Mouse (Mus musculus) left cerebral cortex, adult 18-20 months (tissue): ENCODE data around the gene Gm11172. TPM values are rescaled to one million over a fixed set of nuclear protein-coding genes. Genes with fewer than 3 reads are reported as not detected.
"Not testable (repeated sequence)": the region's sequence is repeated elsewhere in the genome, so short reads cannot be mapped to it uniquely, and the experiment has no call there.

Experiments
- DNase-seq, 2 experiments: peaks; one replicate each; pipeline ENCODE4 v3.0.0; 2021 to 2022; ENCODE audit warnings: low spot score in 2 of 2, mixed read lengths in 1 of 2
- total RNA-seq, 2 experiments: library from RNA; stranded (reverse); gene quantifications; 2 replicates each; pipeline ENCODE4 v1.2.3; 2021

Gm11172 gene
- total RNA-seq, 2 experiments from 2014 or later: not detected

DNA sequence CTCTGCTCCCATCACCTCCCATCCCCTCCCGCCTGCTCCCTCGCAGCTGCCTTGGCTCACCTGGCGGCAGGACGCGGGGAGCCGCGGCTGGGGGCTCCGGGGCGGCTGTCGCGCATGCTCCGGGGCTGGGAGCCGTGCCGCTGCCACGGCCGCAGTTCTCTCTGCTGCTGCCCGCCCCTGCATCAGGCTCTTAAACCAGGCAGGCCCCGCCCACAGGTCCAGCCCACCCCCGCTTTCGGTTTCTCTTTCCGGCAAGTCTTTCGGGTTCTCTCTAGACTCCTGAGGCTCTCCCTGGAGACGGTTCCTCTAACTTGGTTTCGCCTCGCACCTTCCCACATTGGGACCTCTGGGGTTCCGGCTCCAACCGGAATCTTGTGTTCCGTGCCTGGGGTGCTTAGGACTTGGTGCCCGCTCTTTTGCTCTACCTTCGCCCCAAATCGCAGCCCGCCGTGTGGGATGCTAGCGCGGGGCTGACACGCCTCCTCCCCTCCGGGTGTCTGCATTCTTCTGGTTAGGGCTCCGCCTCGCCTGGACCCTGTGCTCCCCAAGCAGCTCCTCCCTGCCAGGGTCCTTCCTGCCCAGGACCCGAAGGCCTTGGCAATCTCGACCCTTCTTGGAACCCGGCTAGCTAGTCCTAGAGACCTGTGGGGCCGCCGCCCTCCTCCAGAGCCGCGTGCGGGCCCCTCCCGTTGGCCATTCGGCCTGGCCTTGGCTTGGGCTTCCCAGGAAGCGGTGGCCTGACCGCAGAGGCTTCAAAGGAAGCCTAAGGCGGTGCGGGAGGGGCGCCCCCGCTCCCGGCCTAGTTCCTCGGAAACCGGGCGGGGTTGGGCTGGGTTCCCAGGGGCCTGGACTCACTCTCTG lies 27.1 kb upstream of the Gm11172 start, which contains the start of gene Socs1:
Socs1 (minus strand) TSS at position 166 of the 861 bp plus-strand sequence.
- peak; percentile 73 to 83 for DNase-seq

GRCm38 (mm10) chr16:10786288-10786687 lies 26.4 kb upstream of the Gm11172 start:
- DNase-seq: peak; percentile 79 to 80

GRCm38 (mm10) chr16:10786782-10787547 lies 25.8 kb upstream of the Gm11172 start:
- no peak for DNase-seq

- DNase-seq: no peak
These were observed 25.1 kb upstream of the Gm11172 start for GRCm38 (mm10) chr16:10787548-10788058.

- no peak for DNase-seq
These were observed 24.4 kb upstream of the Gm11172 start, which contains the start of gene Tnp2 for GRCm38 (mm10) chr16:10788271-10788670. Tnp2 (minus strand) TSS chr16:10788660.

DNA sequence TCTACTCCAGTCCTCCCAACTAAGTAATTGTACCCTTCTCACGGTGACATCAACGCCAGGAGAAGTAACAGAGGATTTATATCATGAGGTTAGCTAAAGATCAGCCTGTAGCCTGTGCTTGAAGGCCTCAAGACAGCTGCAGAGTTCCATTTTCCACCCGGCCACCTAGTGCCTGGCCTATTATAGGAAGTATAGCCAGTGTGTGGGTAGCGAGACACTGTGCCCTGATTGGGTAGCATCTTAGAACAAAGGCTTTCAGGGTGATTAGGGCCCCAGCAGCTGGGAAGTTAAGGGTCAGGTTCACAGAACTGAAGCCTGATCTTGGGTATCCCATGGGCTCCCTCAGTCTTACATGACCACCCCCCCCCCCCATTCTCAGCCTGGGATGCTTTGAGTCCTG lies 23.8 kb upstream of the Gm11172 start:
- DNase-seq: no peak

DNA sequence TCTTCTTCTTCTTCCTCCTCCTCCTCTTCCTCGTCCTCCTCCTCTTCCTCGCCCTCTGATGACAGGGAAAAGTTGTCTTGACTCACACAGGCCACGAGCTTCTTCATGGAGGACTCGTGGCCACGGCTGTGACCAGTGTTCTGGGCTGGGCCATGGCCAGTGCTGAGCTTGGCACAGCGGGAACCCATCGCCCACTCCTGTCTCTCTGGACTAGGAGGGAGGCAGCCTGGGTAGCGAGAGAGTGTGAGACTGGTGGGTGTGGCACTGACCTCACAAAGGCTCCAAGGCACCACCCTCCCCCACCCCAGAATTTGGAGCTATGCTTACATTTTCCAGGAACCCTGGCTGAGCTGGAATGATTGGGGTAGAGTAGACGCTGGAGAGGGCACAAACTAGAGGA lies 22.0 kb upstream of the Gm11172 start, which contains the start of gene Prm3:
Prm3 (minus strand) TSS at position 213 of the 400 bp plus-strand sequence.
- DNase-seq: no peak

DNA sequence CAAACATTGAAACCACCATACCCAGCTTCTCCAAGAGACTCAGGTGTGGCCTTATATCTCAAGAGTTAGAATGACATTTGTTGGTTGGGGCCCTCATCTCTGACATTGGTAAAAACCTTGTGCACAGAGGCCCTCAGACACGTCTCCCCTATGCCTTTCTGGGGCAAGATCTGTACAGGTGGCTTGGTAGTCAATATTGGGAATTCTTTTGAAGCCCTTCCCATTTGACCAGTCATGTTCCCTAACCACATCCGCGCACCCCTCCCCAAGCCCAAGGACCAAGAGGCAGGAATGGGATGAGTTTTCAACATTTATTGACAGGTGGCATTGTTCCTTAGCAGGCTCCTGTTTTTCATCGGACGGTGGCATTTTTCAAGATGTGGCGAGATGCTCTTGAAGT lies 16.7 kb upstream of the Gm11172 start, which contains the start of gene Prm2:
Prm2 (minus strand) TSS at position 101 of the 400 bp plus-strand sequence.
- DNase-seq: no peak

DNA sequence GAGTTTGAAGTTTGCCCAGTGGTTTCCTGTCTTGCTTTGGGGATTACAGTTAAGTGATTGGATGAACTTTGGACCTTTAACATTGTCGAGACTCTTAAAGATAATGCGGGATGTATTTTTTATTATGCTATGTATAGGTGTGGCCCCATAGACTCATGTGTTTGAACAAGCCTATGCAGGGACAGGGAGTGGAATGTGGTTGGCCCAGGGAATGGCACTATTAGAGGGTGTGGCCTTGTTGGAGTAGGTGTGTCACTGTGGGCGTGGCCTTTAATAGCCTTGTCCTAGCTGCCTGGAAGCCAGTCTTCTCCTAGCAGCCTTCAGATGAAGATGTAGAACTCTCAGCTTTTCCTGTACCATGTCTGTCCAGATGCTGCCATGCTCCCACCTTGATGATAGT lies 10.3 kb upstream of the Gm11172 start:
- not testable (repeated sequence) for DNase-seq

GRCm38 (mm10) chr16:10805789-10806527 lies 6.8 kb upstream of the Gm11172 start, which contains the start of gene Prm1:
Prm1 (minus strand) TSS chr16:10805839.
- no peak for DNase-seq

DNA sequence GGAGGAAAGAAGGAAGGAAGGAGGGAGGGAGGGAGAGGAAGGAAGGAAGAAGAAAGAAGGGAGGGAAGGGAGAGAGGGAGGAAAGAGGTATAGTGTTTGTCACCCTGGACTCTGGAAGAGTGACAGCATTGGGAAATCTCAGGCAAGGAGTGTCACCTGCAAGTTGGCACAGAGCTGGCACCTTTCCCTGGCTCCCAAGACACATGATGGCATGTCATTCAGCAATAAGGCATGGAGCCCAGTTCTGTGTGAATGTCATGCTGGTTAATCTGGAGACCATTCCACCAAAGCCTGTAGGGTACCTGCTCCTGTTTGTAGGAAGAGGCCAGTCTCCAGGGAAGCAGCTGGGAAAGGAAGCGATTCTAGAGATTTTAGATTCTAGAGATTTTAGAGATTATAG lies 2.3 kb upstream of the Gm11172 start:
- DNase-seq: no peak

DNA sequence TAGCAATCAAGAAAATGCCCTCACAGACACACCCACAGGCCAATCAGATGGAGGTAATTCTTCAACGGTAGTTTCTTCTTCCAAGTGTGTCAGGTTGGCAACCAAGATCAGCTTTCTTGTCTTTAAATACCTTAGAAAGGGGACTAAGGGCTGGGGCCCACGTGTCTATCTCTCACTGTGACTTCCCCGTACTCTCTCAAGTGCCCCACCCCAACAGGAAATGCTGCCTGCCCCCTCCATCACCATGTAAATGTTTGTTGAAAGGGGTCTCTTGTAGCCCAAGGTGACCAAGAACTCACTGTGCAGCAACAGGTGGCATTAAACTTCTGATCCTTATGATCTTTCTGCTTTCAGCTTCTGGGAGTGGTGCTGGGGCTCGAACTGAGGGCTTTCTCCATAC lies 1.0 kb downstream of the Gm11172 start:
- no peak for DNase-seq

DNA sequence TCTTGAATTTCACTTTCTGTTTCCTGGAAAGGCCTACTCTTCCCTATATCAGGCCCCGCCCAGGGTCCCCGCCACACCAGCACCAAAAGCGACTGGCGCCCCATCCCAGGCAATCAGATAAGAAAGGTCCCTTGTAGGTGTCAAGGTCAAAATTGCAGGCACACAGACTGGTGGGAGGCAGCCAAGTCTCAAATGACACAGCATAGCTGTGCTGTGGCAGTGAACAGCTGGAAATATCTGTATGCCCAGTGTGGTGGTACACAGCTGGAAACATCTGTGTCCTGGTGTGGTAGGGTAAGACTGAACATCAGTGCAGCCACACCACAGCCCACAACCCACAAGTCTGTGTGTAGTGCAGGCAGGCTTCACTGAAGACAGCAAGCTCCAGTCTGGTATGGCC lies 2.1 kb downstream of the Gm11172 start:
- DNase-seq: no peak

DNA sequence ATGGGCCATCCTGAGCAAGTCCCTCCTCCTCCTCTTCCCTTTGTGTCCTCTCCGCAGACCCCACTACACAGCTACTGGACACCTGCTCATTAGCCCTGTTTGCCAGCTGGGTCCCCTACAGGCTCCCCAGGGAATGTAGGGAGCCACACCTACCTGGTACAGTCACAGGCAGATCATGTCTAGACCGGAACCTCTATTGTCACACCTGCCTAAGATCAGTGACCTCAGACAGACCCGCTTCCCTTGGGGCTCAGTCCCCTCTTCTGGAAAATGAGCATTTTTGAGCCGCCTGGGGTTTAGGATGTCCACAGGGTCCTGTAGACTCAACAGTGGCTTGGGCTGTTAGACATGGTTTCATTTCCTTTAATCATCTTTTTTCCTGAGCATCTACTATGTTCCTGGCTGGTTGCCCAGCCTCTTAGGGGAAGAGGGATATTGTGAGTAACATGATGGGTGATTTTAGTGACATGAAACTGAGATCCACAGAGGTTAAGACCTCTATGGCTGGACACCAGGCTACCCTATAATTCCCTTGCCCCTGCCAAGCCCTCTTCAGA lies 5.9 kb downstream of the Gm11172 start:
- DNase-seq: no peak

GRCm38 (mm10) chr16:10819966-10820365 lies 7.3 kb downstream of the Gm11172 start:
- DNase-seq: no peak

DNA sequence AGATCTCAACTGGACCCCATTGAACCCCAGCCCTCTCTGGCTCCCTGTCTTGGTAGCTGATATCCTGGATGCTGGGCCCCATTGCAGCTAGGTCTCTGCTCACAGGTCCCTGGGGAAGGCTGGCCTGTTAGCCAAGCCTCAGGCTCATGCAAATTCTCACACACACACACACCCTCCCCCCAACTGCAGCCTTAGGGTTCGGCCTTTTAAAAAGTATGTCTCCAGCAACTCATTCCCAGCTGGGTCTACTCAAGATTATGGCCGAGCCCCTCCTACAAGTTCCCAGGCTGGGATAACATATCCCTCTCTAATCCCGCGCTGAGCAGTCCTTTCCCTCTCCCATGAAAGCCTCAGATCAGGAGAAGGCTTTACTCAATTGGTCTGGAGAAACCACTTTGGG lies 8.7 kb downstream of the Gm11172 start:
- DNase-seq: no peak

GRCm38 (mm10) chr16:10824536-10824935 lies 11.8 kb downstream of the Gm11172 start:
- DNase-seq: no peak

DNA sequence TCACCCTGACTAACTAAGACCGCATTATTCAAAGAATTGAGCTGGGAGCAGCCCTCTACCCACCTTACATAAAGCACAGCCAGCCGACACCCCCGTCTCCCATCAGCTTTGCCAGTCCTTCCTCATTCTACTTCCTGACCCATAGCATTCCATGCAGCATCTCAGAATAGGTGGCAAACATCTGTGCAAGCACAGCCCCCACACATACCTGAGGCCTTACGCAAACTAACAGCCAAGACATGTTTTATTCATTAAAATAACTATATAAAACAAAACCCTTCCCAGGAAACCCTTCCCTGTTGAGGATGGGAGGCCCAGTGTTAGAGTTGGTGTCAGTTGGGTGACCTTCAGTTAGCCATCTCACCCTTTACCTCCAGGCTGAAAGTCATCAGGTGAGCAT lies 13.1 kb downstream of the Gm11172 start:
- no peak for DNase-seq

DNA sequence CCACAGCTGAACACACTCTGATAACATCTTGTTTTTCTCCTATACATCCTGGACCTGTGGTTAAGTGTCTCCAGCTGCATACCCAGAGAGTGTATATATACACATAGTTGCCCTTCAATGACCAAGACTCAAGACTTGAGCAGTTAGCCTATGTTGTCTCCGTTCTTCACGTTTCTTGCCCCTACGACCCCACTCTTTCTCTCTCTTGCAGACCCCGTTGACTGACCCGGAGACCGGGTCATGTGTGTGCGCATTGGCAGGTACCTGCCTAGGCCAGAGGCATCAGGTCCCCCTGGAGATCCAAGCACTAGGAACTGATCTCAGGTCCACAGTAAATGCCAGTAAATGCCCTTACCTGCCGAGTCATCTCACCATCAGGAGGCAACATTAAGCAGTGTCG lies 14.6 kb downstream of the Gm11172 start:
- DNase-seq: no peak

DNA sequence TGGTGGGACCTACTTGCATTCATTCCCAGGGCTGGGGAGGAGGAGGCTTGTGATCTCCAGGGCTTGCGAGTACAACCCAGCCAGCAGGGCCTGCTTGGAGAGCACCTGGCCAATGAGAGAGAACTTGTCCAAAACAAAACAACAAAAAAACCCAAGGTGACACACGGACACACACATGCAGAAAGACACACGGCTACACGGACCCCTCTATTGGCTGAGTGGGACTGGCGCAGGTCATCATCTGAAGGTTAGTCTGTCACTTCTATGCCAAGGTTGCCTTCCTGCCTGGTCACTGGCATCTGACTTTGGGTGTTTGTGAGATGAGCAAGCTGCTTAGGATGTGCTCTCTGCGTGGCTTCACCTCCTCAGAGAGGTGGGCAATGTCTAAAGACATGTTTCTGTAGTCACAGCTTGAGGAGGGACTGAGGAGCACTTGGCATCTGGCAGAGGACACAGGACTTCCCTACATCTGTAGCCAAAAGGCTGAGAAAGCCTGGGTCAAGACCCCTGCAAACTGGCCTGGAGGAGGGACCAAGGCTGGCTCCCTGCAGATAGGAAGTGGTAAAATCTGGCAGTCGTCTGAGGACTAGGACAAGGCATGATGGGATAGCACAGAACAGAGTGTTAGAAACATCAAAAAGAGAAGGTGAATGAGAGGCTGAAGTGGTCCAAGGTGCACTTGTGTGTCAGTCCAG lies 15.2 kb downstream of the Gm11172 start:
- no peak for DNase-seq
